Mouse (Mus musculus): ENCODE data around the gene Smyd3.
A peak's percentile ranks its signal among the peaks of the same experiment; 100 is the strongest.

Smyd3 gene

GRCm38 (mm10) chr1:179107211-179107610, 410.6 kb downstream of the Smyd3 start:
- DNase-seq: no peak

- no peak for DNase-seq
These were observed 411.1 kb downstream of the Smyd3 start for GRCm38 (mm10) chr1:179106702-179107145.

- no peak for DNase-seq
These were observed 411.6 kb downstream of the Smyd3 start for GRCm38 (mm10) chr1:179106103-179106701.

- DNase-seq: no peak
These were observed 413.4 kb downstream of the Smyd3 start for GRCm38 (mm10) chr1:179104447-179104846.

- DNase-seq: no peak
These were observed 420.8 kb downstream of the Smyd3 start for GRCm38 (mm10) chr1:179096993-179097392.

- DNase-seq: no peak
These were observed 421.5 kb downstream of the Smyd3 start for GRCm38 (mm10) chr1:179096323-179096722.

- DNase-seq: no peak
These were observed 428.7 kb downstream of the Smyd3 start for GRCm38 (mm10) chr1:179089174-179089573.

- peak; percentile 23 for DNase-seq
These were observed 430.5 kb downstream of the Smyd3 start for GRCm38 (mm10) chr1:179087033-179087998.

GRCm38 (mm10) chr1:179086208-179086607, 431.6 kb downstream of the Smyd3 start:
- no peak for DNase-seq

- DNase-seq: no peak
These were observed 434.7 kb downstream of the Smyd3 start for GRCm38 (mm10) chr1:179083098-179083497.

GRCm38 (mm10) chr1:179073846-179074245, 444.0 kb downstream of the Smyd3 start:
- no peak for DNase-seq

- no peak for DNase-seq
These were observed 444.7 kb downstream of the Smyd3 start for GRCm38 (mm10) chr1:179072935-179073654.

- no peak for DNase-seq
These were observed 445.4 kb downstream of the Smyd3 start for GRCm38 (mm10) chr1:179072406-179072805.

- DNase-seq: no peak
These were observed 448.9 kb downstream of the Smyd3 start for GRCm38 (mm10) chr1:179068990-179069389.

- DNase-seq: no peak
These were observed 452.6 kb downstream of the Smyd3 start for GRCm38 (mm10) chr1:179065294-179065601.

GRCm38 (mm10) chr1:179064601-179065293, 453.1 kb downstream of the Smyd3 start:
- DNase-seq: no peak

- no peak for DNase-seq
These were observed 456.1 kb downstream of the Smyd3 start for GRCm38 (mm10) chr1:179061759-179062168.

GRCm38 (mm10) chr1:179061053-179061452, 456.8 kb downstream of the Smyd3 start:
- DNase-seq: no peak

GRCm38 (mm10) chr1:179060113-179060955, 457.5 kb downstream of the Smyd3 start:
- no peak for DNase-seq

GRCm38 (mm10) chr1:179059286-179060112, 458.3 kb downstream of the Smyd3 start:
- no peak for DNase-seq

- DNase-seq: no peak
These were observed 459.2 kb downstream of the Smyd3 start for GRCm38 (mm10) chr1:179058675-179059074.

All from thymus, postnatal 14 days (tissue).